Mouse (Mus musculus): ENCODE measurements at regions not wholly inside any gene's neighbourhood (a gene's known extent, or its start where the extent isn't known, plus 50 kb on each side); places are given as distances from the start of the nearest gene placed in this dataset.

GRCm38 (mm10) chr13:70136209-70136608, 334.0 kb downstream of the Med10 start:
- no peak overlapping the region for H3K9ac ChIP-seq (ENCODE audit: insufficient read depth, low read depth)
- H3K4me2 ChIP-seq (ENCODE audit: insufficient read depth, low read depth, poor library complexity, severe bottlenecking), result no peak overlapping the region
- no peaks in the 10 kb centered on the region for H3K36me3 ChIP-seq (replicated peaks in 1 of 2; ENCODE audit: control insufficient read depth in 1 of 2, insufficient read depth in 1 of 2, low read length in 1 of 2)
- H3K27ac ChIP-seq (ENCODE audit: insufficient read depth, low read depth), result no peak overlapping the region
- no peaks in the 10 kb centered on the region for H3K4me1 ChIP-seq (ENCODE audit: control insufficient read depth in 1 of 2, insufficient read depth in 2 of 2)
- no peak overlapping the region for H3K4me3 ChIP-seq (replicated peaks in 1 of 3; ENCODE audit: low read depth in 2 of 3, low read length in 2 of 3, poor library complexity in 1 of 3)
- no peaks in the 10 kb centered on the region for H3K79me2 ChIP-seq (replicated peaks; ENCODE audit: control insufficient read depth, extremely low read depth, insufficient read depth, poor library complexity, severe bottlenecking)
- H3K9me3 ChIP-seq (replicated peaks; ENCODE audit: low read length), result peaks cover 48% of the 10 kb centered on the region
- in situ Hi-C loops (cut with MboI; ENCODE audit: low pct_ligation_motif_present, low pct_unique_long_range_greater_than_20kb, low sequenced_read_pairs), result no loop called here
- dilution Hi-C loops (cut with MboI; ENCODE audit: extremely low pct_ligation_motif_present, extremely low pct_unique_long_range_greater_than_20kb, low sequenced_read_pairs), result no loop called here
- no peak for TF ChIP-seq GABPA (IDR thresholded peaks at IDR 0.05; ENCODE audit: insufficient replicate concordance, low read depth, low read length)
- TF ChIP-seq JUN (IDR thresholded peaks at IDR 0.05; ENCODE audit: insufficient read depth, low read depth, low read length), result no peak
- TF ChIP-seq TCF12 (IDR thresholded peaks at IDR 0.05; ENCODE audit: low read depth, low read length), result no peak
- TF ChIP-seq CTCF (conservative IDR thresholded peaks at IDR 0.05 in 1 of 2, IDR thresholded peaks at IDR 0.05 in 1 of 2; ENCODE audit: low read depth in 2 of 2, low read length in 2 of 2), result no peak
- no peak for TF ChIP-seq RCOR1 (conservative IDR thresholded peaks at IDR 0.05; ENCODE audit: low read depth, low read length)
- no peak for TF ChIP-seq ZMIZ1 (IDR thresholded peaks at IDR 0.05; ENCODE audit: low read depth, low read length)
- TF ChIP-seq PAX5 (IDR thresholded peaks at IDR 0.05; ENCODE audit: low read length), result no peak
- TF ChIP-seq KAT2A (IDR thresholded peaks at IDR 0.05; ENCODE audit: insufficient replicate concordance, low read length), result no peak
- TF ChIP-seq ELF1 (IDR thresholded peaks at IDR 0.05; ENCODE audit: low read depth, low read length), result no peak
- TF ChIP-seq MYC (IDR thresholded peaks at IDR 0.05; ENCODE audit: low read depth, low read length), result no peak
- TF ChIP-seq USF1 (IDR thresholded peaks at IDR 0.05; ENCODE audit: low read depth, low read length), result no peak
- no peak for TF ChIP-seq MEF2A (IDR thresholded peaks at IDR 0.05; ENCODE audit: borderline replicate concordance, low read depth, low read length)
- no peak for TF ChIP-seq MAFK (IDR thresholded peaks at IDR 0.05; ENCODE audit: insufficient replicate concordance, low read length)
- TF ChIP-seq POLR2A (IDR thresholded peaks at IDR 0.05; ENCODE audit: low read depth, low read length), result no peak
- no peak for TF ChIP-seq JUND (conservative IDR thresholded peaks at IDR 0.05; ENCODE audit: low read depth, low read length)
- no peaks in the 10 kb centered on the region for H3K27me3 ChIP-seq (replicated peaks)
- DNase-seq (ENCODE audit: extremely low read depth), result no peak

DNA sequence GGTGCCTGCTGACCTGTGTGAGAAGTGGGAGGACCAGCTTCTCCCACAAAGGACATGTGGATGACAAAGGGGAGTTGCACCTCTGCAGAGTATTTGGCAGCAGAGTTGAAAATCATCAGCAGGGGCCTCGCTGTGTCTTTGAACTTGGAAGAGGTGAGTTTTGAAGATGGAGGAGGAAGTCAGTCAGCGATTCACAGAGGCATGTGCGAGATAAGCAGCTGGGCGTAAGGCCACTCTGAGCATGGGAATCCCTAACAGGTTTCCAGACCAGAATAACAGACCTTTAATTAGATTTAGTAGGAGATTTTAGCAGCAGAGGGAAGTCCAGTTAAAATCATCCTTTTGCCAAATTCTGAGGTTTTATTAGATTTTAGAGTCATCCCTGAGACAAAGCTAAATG, 342.3 kb downstream of the Med10 start:
- in situ Hi-C loops (cut with MboI; ENCODE audit: low pct_ligation_motif_present, low pct_unique_long_range_greater_than_20kb, low sequenced_read_pairs) (no loop called here), dilution Hi-C loops (cut with MboI; ENCODE audit: extremely low pct_ligation_motif_present, extremely low pct_unique_long_range_greater_than_20kb, low sequenced_read_pairs) (no loop called here)
- H3K9ac ChIP-seq (ENCODE audit: insufficient read depth, low read depth), result no peak overlapping the region
- DNase-seq (ENCODE audit: extremely low read depth), result no peak
- no peak overlapping the region for H3K27ac ChIP-seq (ENCODE audit: insufficient read depth, low read depth)
- no peak overlapping the region for H3K4me2 ChIP-seq (ENCODE audit: insufficient read depth, low read depth, poor library complexity, severe bottlenecking)
- TF ChIP-seq ZNF384 (IDR thresholded peaks at IDR 0.05; ENCODE audit: low read depth, low read length) (no peak), EP300 (IDR thresholded peaks at IDR 0.05; ENCODE audit: low read length) (no peak), ELF1 (IDR thresholded peaks at IDR 0.05; ENCODE audit: low read depth, low read length) (no peak), SMC3 (IDR thresholded peaks at IDR 0.05; ENCODE audit: low read depth, low read length) (no peak), NELFE (IDR thresholded peaks at IDR 0.05; ENCODE audit: low read depth, low read length) (no peak), ZC3H11A (IDR thresholded peaks at IDR 0.05; ENCODE audit: low read depth, low read length) (no peak), KAT2A (IDR thresholded peaks at IDR 0.05; ENCODE audit: insufficient replicate concordance, low read length) (no peak), SIN3A (IDR thresholded peaks at IDR 0.05; ENCODE audit: low read length) (no peak), CHD2 (IDR thresholded peaks at IDR 0.05; ENCODE audit: low read length) (no peak)
- no peak overlapping the region for H3K4me3 ChIP-seq (replicated peaks in 1 of 3; ENCODE audit: low read depth in 2 of 3, low read length in 2 of 3, poor library complexity in 1 of 3)
- no peaks in the 10 kb centered on the region for H3K4me1 ChIP-seq (ENCODE audit: control insufficient read depth in 1 of 2, insufficient read depth in 2 of 2)
- no peaks in the 10 kb centered on the region for H3K27me3 ChIP-seq (replicated peaks)
- peaks cover 60% of the 10 kb centered on the region for H3K9me3 ChIP-seq (replicated peaks; ENCODE audit: low read length)
- no peaks in the 10 kb centered on the region for H3K36me3 ChIP-seq (replicated peaks in 1 of 2; ENCODE audit: control insufficient read depth in 1 of 2, insufficient read depth in 1 of 2, low read length in 1 of 2)
- no peaks in the 10 kb centered on the region for H3K79me2 ChIP-seq (replicated peaks; ENCODE audit: control insufficient read depth, extremely low read depth, insufficient read depth, poor library complexity, severe bottlenecking)
